Mouse (Mus musculus): ENCODE measurements around the gene Synj1. TPM values are rescaled to one million over a fixed set of nuclear protein-coding genes. Genes with fewer than 3 reads are reported as not detected.

The Synj1 gene
- 10 to 100 TPM; 14.6 TPM for total RNA-seq (2021)
- long read RNA-seq, experiment 1, partial matches to known transcripts, result 0 of 3 reads
- long read RNA-seq, experiment 1, other reads (novel, unspliced or antisense), result 3 of 3 reads
- long read RNA-seq, experiment 2, partial matches to known transcripts, result 0 of 3 reads
- long read RNA-seq, experiment 2, other reads (novel, unspliced or antisense), result 3 of 3 reads

- peak; percentile 89 for DNase-seq
Observed at GRCm38 (mm10) chr16:91011021-91011683, at the start of gene Synj1. TSS of gene Synj1 (minus strand) at chr16:91011308.

GRCm38 (mm10) chr16:91057741-91058140 is 46.6 kb upstream of the Synj1 start:
- no peak for DNase-seq

- no peak for DNase-seq
Observed at GRCm38 (mm10) chr16:91057261-91057660, 46.2 kb upstream of the Synj1 start.

GRCm38 (mm10) chr16:91056043-91056821 is 45.1 kb upstream of the Synj1 start:
- no peak for DNase-seq

- no peak for DNase-seq
Observed at GRCm38 (mm10) chr16:91055150-91055549, 44.0 kb upstream of the Synj1 start.

- DNase-seq, result no peak
Observed at GRCm38 (mm10) chr16:91053599-91053998, 42.5 kb upstream of the Synj1 start.

GRCm38 (mm10) chr16:91045511-91045910 is 34.4 kb upstream of the Synj1 start:
- DNase-seq, result peak; percentile 67

- peak; percentile 99 for DNase-seq
Observed at GRCm38 (mm10) chr16:91044270-91045182, 33.4 kb upstream of the Synj1 start, which contains the start of gene Paxbp1. TSS of gene Paxbp1 (minus strand) at chr16:91044543.

GRCm38 (mm10) chr16:91043461-91044248 is 32.5 kb upstream of the Synj1 start:
- peak; percentile 62 for DNase-seq

- DNase-seq, result no peak
Observed at GRCm38 (mm10) chr16:91042640-91043039, 31.5 kb upstream of the Synj1 start.

- DNase-seq, result no peak
Observed at GRCm38 (mm10) chr16:91035866-91036265, 24.8 kb upstream of the Synj1 start.

- DNase-seq, result no peak
Observed at GRCm38 (mm10) chr16:91030751-91031150, 19.6 kb upstream of the Synj1 start.

GRCm38 (mm10) chr16:91029901-91030300 is 18.8 kb upstream of the Synj1 start:
- no peak for DNase-seq

- no peak for DNase-seq
Observed at GRCm38 (mm10) chr16:91029161-91029743, 18.1 kb upstream of the Synj1 start.

- DNase-seq, result no peak
Observed at GRCm38 (mm10) chr16:91026290-91026689, 15.2 kb upstream of the Synj1 start.

GRCm38 (mm10) chr16:91023384-91023783 is 12.3 kb upstream of the Synj1 start:
- no peak for DNase-seq

- DNase-seq, result no peak
Observed at GRCm38 (mm10) chr16:91020842-91021483, 9.9 kb upstream of the Synj1 start.

GRCm38 (mm10) chr16:91019476-91019875 is 8.4 kb upstream of the Synj1 start:
- no peak for DNase-seq

- DNase-seq, result no peak
Observed at GRCm38 (mm10) chr16:91015761-91016160, 4.7 kb upstream of the Synj1 start.

GRCm38 (mm10) chr16:91011847-91012246 is 739 bp upstream of the Synj1 start:
- no peak for DNase-seq

All from gastrocnemius, postnatal 10 days (tissue).